Comparison of ENCODE assay signal across 15 mouse cellular contexts in the genomic region with DNA sequence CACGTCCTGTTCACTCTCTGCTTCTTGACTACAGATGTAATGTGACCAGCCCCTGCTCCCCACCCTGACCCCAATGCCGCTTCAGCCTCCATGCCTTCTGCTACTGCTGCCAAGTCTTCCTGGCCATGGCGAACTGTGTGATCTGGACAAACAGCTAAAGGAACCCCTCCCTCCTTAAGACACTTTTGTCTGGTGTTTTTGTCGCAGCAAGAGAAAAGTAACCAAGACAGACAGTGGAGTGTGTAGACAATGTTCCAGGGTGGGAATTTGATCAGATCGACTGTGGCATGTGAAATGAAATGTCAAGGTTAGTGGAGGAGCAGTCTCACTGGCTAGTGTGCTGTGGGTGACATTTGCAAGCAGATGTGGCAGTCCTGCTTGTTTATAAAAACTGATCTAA.
A peak's percentile ranks its signal among the peaks of the same experiment; 100 is the strongest.
DNase-seq lines count a peak whose midpoint lies in the region.
"Had no signal": no experiment of that assay in that cellular context is flagged by ENCODE, and none has a peak within 500 bp of the region (broad histone marks: within the 10 kb centered on the region; RNA-seq: fewer than 3 reads in every experiment).

No protein-coding gene starts in this region.

- peak; percentile 56 for DNase-seq in retina, postnatal 1 day
- no peak for DNase-seq in retina, embryonic 14.5 days (ENCODE audit: low spot score)
- peak; percentile 13 for DNase-seq in adrenal gland, adult 8-10 months
- peak; percentile 32 for DNase-seq in adrenal gland, postnatal 14 days
- peak; percentile 21 to 26 for DNase-seq in adrenal gland, postnatal 36 days
- no peak for DNase-seq in thymus, postnatal 14 days
- DNase-seq in gastrocnemius, postnatal 4 days (ENCODE audit: low spot score in 2 of 2), result no peak
- no peak for DNase-seq in lung, postnatal 10 days
- DNase-seq: cerebellum, adult 11 months; cerebellum, adult 18-20 months; cerebellum, adult 8-10 months; cerebellum, adult 9-11 months; cerebellum, postnatal 14 days; cerebellum, postnatal 36 days; embryo, embryonic 11 days had no signal

Comparison
In these comparisons a context has a peak if more than half of its experiments do, and no peak if none do; other contexts are left out.
1. DNase-seq: peak in retina, postnatal 1 day (single experiment), adrenal gland, adult 8-10 months (single experiment), adrenal gland, postnatal 14 days (single experiment) and adrenal gland, postnatal 36 days (2 of 2); none in retina, embryonic 14.5 days (single experiment), thymus, postnatal 14 days (single experiment), gastrocnemius, postnatal 4 days (0 of 2) and lung, postnatal 10 days (single experiment).